Mouse (Mus musculus) hematopoietic stem cell, adult 5-6 weeks (primary cell): ENCODE measurements around the gene G3bp2. TPM values are rescaled to one million over a fixed set of nuclear protein-coding genes. Genes with fewer than 3 reads are reported as not detected.
A peak's percentile ranks its signal among the peaks of the same experiment; 100 is the strongest.

Experiments
- ATAC-seq, 2 experiments: fragments of 125-278 bp in 1 of 2; replicated peaks in 1 of 2; 2 replicates each; pipeline ENCODE4 v1.8.0; 2016 to 2017; ENCODE audit warnings: inconsistent platforms in 2 of 2, mild to moderate bottlenecking in 2 of 2, moderate number of reproducible peaks in 2 of 2, low read depth in 1 of 2, moderate TSS enrichment in 1 of 2; ENCODE audit not compliant: low FRiP score in 2 of 2, poor library complexity in 2 of 2, severe bottlenecking in 2 of 2, insufficient read depth in 1 of 2, low TSS enrichment in 1 of 2
- total RNA-seq: library from RNA; stranded (forward); fragments of 172-1452, 232-1000 nt; gene quantifications from 2 replicates; pipeline ENCODE4 v1.2.3, GENCODE M21; 2017

Gene G3bp2
- total RNA-seq, 1 experiment from 2014 or later = 135 TPM

GRCm38 (mm10) chr5:92106327-92107125, 23.0 kb upstream of the G3bp2 start:
- ATAC-seq = peak; percentile 87 to 89

- ATAC-seq = no peak
These were observed 20.4 kb upstream of the G3bp2 start for GRCm38 (mm10) chr5:92103816-92104415.

GRCm38 (mm10) chr5:92103062-92103461, 19.5 kb upstream of the G3bp2 start:
- ATAC-seq = peak; percentile 59 to 72

- no peak for ATAC-seq
These were observed 18.1 kb upstream of the G3bp2 start for GRCm38 (mm10) chr5:92101601-92102000.

- peak; percentile 58 to 70 for ATAC-seq
These were observed 15.0 kb upstream of the G3bp2 start for GRCm38 (mm10) chr5:92098351-92099109.

- no peak for ATAC-seq
These were observed 14.3 kb upstream of the G3bp2 start for GRCm38 (mm10) chr5:92097779-92098178.

- ATAC-seq = no peak
These were observed 13.3 kb upstream of the G3bp2 start for GRCm38 (mm10) chr5:92096786-92097185.

GRCm38 (mm10) chr5:92094062-92094415, 10.5 kb upstream of the G3bp2 start:
- no peak for ATAC-seq

- ATAC-seq = peak; percentile 57 to 60
These were observed 9.9 kb upstream of the G3bp2 start for GRCm38 (mm10) chr5:92093263-92094061.

- no peak for ATAC-seq
These were observed 4.0 kb upstream of the G3bp2 start for GRCm38 (mm10) chr5:92087469-92087868.

- ATAC-seq = no peak
These were observed 2.5 kb upstream of the G3bp2 start for GRCm38 (mm10) chr5:92085821-92086550.

GRCm38 (mm10) chr5:92085246-92085645, 1.7 kb upstream of the G3bp2 start:
- no peak for ATAC-seq

GRCm38 (mm10) chr5:92082821-92083401, 608 bp downstream of the G3bp2 start:
- peak in 1 of 2 experiments; percentile 18; a peak in 1 of 4 replicates for ATAC-seq

- no peak for ATAC-seq
These were observed 2.2 kb downstream of the G3bp2 start for GRCm38 (mm10) chr5:92081326-92081725.

GRCm38 (mm10) chr5:92080400-92080799, 3.1 kb downstream of the G3bp2 start:
- no peak for ATAC-seq

- no peak for ATAC-seq
These were observed 4.2 kb downstream of the G3bp2 start for GRCm38 (mm10) chr5:92079304-92079703.

- ATAC-seq = no peak
These were observed 4.8 kb downstream of the G3bp2 start for GRCm38 (mm10) chr5:92078751-92079150.
